Mouse (Mus musculus) natural killer cell, adult 2 months (primary cell): ENCODE results near the gene Fanci.

Source experiments
- DNase-seq, 2 experiments: peaks; one replicate each; pipeline ENCODE4 v3.0.0; 2022; ENCODE audit warnings: low spot score in 2 of 2

Gene Fanci

DNA sequence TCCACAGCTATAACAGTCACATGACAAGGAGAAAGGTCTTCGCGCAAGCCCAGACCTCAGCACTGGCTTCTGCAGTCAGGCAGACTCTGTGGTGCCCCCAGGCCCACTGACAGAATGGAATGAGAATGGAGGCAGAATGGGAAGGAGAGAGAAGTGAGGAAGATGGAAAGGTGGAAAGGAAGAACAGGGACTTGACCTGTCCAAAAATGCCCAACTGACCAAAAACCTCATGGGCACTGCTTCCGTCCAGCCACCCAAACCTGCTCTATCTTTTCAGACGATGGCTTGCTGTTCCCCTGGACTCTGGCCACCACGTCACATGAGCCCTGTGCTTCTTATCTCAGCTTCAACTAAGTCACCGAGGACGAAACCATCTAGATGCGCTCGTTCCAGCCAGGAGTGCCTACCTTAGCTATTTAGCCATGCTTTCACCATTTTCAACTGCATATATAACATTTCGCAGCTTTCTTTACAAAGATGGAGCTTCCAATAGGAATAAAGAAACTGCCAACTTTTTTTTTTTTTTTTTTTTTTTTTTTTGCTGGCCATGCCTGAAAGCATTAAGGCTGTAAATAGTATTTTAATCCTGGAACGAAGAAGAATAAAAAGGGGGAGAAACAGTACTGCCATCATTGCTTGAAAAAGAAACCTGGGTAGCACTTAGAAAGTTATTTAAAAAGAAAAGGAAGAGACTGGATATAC lies 71.8 kb downstream of the Fanci start:
- DNase-seq = no peak

DNA sequence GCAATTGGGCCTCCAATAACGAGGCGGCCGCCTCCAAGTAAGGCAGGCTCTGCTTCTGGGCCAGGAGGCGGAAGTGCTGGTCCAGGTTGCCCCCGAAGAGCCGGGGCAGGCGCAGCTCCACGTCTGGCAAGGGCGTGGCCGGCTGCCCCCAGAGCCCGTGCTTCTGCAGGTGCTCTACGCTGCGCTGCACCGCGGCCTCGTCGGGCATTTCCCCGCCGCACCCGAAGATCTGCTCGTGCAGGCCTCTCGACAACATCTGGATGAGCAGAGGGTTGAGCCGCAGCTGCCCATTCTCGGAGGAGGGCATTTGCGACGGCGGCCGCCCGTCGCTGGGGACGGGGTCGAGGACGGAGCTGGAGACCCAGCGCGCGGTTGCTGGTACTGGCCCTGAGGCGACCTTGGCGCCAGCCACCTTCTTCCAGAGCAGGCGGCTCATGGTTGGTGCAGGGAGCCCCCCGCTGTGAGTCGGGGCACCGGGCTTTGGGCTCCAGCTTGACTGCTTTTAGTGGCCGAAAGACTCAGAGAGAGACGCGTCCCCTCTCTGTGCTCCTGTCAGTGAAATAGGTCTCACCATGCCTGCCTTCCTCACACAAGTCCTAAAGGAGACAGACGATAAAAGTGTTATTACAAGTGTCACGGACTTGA lies 73.2 kb downstream of the Fanci start:
- DNase-seq = no peak

DNA sequence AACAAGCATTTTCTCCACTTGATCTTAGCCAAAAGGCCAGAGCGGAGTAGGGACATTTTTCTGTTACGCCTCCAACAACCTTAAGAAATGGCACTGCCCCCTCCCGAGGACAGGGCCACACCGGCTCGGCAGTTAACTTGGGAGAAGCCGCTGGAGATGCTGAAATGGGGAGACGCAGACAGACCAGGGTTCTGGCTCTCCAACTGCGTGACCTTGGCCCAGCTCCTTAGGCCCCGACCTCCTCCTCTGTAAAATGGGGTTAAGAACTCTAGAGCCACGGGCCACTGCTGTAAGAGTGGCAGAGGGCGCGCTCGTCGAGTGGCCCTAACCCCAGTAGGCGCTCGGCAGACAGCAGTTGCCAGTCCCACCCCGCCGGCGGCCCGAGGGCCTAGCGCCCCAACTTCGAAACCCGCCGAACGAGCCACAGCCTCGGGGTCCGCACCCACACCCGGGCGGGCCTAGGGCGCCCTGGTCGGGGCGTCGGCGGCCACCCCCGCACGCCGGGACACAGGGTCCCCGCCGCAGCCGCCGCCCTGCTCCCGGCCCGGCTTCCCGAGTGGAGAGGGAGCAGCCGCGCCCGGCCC lies 73.8 kb downstream of the Fanci start:
- peak in 1 of 2 experiments; percentile 50 for DNase-seq

DNA sequence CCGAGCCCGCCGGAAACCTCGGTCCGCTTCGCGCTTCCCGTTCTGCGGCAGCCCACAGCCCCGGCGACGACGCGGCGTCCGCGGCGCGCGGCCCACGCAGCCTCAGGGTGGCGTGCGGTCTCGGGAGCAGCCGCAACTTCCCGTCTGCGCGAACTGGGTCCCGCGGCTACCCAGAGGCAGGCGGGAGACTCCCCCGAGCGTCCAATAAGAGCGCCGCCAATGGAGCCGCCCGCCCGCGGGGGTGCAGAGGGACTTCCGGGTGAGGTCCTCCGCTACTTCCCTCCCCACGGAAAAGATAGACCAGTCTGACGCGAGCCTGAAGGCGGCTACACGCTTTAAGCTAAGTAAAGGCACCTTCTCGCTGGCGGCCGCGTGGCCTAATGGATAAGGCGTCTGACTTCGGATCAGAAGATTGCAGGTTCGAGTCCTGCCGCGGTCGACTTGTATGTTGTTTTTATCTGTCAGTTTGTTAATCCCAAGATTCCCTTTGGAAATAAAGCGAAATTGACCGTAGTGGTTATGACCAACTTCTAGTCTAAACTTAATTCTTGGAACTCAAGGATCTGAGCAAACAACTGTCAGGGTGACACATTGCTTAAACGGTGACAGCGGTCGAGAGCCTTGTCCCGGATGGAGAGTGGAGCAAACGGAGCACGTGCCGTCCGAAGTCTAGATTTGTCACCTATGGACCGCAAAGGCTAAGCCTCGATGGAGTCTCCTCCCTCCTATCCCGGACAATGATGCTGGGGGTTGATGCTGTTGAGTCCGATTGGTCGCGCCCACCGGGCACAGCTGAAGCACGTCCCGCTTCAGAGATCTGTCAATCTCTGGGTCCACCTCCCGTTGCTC lies 74.5 kb downstream of the Fanci start, which contains the start of gene Polg:
TSS of gene Polg (minus strand) at position 310 of the 849 bp plus-strand sequence.
- peak; percentile 98 to 99 for DNase-seq

DNA sequence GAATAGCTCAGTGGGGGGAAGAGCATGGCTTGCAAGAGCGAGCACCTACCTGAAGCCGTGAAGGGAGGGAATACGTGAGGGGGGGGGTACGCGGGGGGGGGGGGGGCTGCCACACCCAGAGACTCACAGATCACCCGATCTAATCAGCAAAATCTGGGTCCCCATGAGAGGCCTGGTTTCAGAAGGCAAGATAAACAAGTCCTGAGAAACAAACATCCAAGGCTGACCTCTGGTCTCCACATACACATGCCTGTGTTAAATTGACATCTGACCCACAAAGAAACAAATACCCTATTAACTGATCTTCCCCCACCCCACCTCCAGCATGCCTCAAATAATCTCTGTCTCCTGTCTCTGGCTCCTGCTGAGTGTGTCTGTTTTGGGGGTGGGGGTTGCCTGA lies 76.2 kb downstream of the Fanci start:
- no peak for DNase-seq

DNA sequence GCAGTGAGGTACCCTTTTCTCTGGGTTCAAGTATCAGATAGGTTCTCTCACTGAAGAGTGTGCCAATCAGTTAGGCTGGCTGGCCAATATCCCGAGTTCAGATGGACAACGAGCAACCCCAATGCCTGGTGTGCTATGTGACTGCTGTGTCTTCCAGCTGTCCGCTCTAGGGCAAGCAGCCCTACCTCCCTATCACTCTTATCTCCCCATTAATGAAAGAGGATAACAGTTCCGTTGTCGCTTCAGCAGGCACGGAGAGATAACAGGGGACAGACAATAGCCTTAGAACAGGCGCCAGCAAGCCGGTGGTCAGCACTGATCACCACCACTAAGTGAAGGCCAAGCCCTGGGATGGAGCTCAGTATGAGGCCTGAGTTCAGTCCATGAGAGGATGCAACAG lies 77.3 kb downstream of the Fanci start:
- DNase-seq = no peak

DNA sequence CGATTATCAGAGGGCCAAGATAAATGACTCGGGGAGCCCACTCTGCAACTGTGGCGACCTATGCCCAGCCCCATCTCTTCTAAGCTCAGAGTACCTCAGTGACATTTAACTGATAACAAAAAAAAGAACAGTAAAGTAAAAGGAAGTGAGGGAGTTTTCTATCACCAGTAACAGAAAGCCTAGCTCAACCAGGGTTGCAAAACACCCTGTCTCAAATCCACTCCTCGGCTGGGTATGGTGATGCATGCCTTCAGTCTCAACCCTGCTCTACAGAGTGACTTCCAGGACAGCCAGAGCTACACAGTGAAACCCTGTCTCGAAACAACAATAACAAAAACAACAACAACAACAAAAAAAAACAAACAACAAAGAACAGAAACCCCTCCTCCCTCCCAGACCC lies 78.0 kb downstream of the Fanci start:
- no peak for DNase-seq

DNA sequence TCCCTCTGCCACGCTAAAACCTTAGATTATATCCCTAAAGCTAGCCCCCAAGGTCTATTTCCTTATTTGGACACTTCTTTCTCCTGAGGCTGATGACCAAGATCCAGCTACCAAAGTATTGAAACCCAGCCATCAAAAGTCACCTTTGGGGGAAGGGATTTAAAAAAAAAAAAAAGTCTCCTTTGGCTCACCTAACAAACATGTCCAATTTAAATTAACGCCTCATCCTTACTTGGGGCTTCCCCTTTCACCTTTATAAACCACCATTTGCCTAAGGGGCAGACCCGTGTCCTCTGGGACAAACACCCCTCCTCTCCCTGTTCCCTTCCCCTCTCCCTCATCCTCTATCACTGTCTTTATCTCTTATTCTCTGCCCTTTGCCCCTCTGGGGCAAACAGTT lies 79.0 kb downstream of the Fanci start:
- DNase-seq = no peak

DNA sequence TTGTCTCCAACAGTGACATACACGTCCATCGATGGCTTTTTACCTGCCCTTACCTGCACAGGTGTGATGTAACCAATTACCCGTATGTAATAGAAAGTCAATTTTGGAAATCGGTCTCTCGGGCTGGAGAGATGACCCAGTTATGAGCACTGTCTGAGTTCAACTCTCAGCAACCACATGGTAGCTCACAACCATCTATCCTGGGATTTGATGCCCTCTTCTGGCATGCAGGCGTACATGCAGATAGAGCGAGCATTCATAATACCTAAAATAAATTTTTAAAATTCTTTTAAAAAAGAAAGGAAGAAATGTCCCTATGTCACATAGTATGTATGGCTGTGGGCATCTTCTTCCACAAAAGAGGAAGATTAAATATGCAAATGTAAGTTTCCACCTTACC lies 79.7 kb downstream of the Fanci start:
- no peak for DNase-seq

DNA sequence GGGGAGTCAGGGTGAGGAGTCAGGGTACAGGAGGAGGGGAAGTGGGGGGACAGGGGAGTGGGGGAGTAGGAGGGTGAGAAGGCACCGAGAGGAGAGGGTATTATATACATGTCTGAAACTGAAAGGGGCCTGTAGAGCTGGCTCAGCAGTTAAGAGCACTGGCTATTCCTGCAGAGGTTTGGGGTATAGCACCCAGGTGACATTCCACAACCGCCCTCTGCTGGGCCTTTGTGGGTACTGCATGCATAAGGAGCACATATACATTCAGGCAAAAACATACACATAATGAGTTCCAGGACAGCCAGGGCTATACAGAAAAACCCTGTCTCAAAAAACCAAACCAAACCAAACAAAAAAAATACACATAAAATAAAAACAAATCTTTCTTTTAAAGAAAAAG lies 81.1 kb downstream of the Fanci start:
- DNase-seq = no peak

DNA sequence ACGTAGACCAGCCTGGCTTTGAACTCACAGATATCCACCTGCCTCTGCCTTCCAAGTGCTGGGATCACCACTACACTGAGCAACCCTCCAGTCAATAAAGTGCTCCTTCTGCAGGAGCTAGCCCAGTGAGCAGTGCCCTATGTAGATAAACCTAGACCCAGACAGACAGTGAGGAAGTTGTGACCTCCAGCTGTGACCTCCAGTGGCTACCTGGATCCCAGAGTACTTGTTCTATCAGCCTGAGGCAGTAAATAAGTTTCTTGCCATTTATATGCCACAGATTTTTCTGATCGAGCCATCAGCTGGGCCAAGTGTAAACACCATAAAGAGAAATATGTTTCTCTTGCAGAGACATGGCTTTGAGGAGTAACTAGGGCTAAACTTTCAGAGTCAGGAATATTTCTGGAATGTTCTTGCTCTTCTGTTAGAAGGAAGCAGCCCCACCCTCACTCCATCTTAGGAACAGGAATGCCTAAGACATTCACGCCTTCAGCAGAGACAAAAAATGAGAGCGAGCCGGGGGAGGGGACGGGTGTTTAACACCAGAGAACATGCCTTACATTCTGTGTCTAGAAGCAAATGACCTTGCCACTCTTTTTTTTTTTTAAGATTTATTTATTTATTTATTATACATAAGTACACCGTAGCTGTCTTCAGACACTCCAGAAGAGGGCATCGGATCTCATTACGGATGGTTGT lies 81.9 kb downstream of the Fanci start:
- DNase-seq = no peak

DNA sequence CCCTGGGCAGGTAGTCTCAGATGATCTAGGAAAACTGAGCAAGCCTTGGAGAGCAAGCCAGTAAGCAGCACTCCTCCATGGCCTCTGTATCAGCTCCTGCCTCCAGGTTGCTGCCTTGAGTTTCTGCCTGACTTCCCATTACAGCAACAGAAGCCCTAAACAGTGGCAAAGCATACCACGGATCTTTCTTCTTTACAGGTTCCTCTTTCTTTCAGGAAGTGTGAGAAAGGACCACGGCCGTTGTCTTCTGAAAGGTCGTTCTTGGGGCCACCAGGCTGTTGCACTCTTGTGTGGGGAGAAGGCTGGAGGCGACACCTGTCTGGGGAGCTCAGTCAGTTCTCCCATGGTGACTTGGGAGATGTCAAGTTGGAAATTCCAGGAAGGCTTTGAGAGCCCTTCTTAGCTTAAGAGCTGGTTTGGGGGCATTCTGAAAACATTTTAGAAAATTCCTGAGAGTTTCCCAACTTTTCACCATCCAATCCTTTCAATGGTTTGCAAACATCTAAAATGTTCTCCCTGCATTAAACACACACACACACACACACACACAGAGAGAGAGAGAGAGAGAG lies 83.2 kb downstream of the Fanci start:
- DNase-seq = no peak

DNA sequence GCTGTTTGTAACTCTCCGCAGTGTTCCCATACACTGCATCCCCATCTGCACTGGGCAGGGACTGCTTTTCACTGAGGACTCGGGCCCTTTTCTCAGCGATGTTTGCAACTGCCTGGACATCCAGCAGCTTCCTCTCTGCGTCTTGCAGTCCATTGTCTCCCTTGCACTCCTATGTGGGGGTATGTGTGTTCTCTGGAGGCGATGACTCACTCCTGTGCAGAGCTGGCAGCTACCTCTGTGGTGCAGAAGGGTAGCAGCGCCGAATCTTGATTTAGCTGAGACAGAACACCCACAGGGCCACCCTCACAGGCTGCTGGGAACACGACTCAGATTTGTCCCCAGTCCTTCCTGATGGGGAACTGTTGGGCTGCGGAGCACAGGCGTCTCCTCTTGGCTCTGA lies 94.8 kb downstream of the Fanci start:
- no peak for DNase-seq

DNA sequence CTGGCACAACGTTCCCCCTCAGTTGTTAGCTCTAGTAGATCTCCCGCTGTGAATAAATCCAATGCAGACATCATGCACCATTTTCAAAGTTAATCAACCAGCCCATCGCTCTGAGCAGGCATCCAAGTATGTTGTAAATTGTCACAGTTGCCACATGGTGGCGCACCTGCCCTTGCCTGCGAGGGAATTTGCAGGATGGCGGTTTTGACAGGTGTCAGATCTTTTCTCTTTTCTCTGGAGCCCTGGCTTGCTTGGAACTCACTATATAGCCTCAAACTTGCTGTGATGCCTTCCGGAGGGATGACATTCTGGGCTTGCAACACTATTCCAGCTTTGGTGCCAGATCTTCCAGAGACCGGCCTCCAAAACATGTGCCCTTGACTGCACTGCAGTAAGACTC lies 102.2 kb downstream of the Fanci start:
- DNase-seq = peak in 1 of 2 experiments; percentile 36

DNA sequence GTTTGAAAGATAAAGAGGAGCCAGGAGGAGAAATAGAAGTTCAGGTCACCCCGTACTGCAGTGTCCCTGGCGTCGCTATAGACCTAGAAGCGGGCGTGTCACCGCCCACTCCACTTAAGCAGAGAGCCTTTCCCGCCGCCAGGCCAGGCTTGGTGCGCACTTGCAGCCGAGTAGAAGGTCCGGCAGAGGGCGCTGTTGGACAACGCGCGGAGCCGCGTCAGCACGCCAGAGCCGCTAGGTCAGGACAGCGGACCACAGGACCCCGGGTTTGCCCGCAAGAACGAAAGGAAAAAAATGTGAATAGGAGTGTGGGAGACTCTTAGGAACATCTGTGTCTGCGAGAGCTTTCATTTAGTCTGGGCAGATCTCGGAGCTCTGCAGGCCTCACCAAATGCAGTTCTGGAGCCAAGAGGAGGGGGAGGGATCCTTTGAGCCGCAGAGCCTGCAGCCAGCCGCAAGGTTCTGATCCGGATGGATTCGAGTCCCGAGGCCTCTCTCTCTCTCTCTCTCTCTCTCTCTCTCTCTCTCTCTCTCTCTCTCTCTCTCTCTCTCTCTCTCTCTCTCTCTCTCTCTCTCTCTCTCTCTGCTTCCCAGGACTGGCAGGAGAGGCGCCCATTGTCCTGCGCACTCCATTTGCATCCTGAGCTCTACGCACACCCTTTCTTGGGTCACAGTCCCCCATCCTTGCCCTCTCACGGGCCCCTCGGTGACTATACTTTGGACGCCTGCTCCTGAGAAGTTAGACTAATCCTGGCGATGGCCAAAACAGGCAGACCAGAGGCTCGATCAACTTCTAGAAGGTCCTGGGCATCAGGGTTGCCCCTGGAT lies 104.5 kb downstream of the Fanci start:
- peak; percentile 65 to 80 for DNase-seq

DNA sequence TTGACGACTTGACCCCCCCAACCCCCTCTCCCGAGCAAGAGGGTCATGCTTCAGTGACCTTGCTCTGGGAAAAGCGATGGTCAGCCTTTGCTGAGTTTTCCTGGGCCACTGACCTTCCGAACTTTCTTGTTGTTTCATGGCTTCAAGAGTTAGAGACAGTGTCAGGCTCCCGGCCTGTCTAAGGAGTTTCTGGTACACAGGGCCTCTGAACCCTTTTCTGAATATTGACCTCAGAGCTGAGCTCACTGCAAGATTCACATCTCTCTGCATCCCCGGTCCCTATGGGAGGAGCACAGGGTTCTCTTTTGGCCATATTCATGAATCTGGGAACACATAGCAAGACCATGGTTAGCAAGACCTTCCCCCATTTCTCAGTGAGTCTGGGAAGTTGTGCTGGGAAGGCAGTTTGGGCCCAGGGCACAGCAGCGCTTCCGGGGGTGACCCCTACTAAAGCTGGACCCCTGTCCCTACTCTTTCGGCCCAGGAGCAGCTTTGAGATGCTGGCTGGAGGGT lies 105.1 kb downstream of the Fanci start:
- no peak for DNase-seq

DNA sequence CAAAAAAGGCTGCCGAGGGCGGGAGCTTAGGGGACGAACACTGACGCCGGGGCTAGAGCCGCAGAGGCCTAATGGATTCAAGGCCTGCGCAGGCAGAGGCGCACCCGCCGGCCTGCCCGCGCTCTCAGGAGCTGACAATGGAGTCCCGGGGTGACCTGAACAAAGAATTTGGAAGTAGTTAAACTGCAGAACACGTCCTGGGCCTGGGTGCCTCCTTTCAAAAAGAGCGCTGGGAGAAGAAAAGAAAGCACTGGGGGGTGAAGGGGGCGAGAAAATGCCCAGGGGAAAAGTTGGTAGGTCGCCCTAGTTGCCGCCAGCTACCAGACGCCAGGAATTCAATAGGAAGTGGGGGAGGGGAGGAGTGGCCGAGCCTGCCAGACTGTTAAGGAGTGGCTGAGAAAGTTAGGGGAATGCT lies 106.0 kb downstream of the Fanci start:
- DNase-seq = no peak

DNA sequence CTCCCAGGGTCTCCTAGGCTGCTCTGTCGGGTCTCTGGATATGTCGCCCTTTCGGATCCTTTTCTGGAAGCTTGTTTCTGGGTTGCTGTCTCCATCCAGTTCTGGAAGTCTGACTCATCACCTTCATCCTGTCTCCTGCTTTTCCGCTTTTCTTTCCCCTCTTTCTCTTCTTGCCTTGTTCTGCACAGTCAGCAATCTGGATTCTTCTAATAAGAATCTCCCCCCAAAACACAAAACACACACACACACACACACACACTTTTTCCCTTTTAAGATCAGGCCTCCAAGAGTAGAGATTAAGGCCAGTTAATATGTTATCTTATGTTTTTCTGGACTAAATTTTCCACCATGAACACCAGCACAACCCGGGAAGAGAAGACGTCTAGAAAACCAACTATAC lies 106.6 kb downstream of the Fanci start:
- DNase-seq = no peak

DNA sequence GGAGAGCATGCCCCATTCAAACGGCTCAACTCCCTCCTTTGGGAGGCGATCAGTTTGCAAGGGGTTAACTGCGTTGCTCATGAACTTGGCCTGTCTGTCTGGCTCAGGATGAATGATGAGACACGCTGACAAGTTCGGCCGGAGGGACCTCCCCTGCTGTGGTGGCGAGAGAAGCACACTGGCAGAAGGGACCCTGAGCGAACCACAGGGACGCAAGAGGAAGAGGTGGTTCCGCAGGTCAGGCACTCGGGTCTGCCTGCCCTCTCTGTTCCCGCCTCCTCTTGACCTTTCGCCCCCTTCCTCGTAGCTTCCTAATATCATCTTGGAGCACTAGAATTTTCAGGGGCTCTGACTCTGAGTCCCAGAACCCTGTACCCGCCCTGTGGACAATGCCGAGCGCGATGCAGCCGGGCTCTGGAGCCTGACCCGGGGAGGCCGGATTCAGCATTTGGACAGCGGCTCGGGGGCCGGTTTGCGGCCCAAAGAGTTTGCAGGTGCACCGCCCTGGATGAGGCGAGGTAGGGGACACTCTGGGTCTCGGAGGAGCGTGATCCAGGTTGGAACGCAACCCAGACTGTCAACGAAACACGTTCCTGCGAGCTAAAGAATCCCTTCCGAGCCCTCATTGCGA lies 107.4 kb downstream of the Fanci start:
- no peak for DNase-seq
